Mouse (Mus musculus) left cerebral cortex, adult 18-20 months (tissue): Measurements from ENCODE around the gene Gm49383. TPM values are rescaled to one million over a fixed set of nuclear protein-coding genes. Genes with fewer than 3 reads are reported as not detected.

Experiments
- DNase-seq, 2 experiments: peaks; one replicate each; pipeline ENCODE4 v3.0.0; 2021 to 2022; ENCODE audit warnings: low spot score in 2 of 2, mixed read lengths in 1 of 2
- total RNA-seq, 2 experiments: library from RNA; stranded (reverse); gene quantifications; 2 replicates each; pipeline ENCODE4 v1.2.3; 2021

Gm49383 gene
- total RNA-seq, 2 experiments from 2014 or later = 4.3 to 5.4 TPM

DNA sequence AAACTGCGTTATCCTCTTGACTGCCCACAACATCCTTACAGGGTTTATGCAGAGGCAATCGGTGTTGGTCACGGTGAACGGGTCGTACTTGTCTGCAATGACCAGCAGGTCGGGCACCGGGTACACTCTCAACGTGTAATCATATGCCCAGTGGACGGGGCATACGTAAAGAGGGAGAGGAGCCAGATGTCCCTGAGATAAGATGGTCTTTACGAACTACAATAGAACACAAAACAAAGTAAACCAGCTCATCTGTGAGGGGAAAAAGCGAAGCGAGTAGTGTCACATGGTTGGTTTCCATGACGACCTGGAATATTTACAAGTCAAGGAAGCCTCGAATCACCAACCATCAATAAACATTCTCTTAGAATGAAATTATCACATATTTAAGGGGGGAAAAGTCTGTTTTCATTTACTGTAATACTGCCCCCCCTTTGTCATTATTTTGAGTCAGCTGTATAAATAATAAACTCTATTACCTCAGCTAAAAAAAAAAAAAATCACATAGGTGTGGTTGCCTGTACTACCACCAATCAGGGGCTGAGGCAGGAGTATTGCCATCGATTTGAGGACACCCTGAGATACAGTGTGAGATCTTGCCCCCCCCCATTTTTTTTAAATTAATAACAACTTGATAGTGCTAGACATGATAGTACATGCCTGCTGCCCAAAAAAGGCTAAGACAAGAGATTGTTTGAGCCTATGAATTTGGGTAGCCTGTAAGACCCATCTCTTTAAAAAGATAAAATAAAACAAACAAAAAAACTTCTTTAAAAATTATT, 7.3 kb upstream of the Gm49383 start, which contains the start of gene Gm49384:
TSS of gene Gm49384 (minus strand) at position 216 of the 782 bp plus-strand sequence.
- no peak for DNase-seq

DNA sequence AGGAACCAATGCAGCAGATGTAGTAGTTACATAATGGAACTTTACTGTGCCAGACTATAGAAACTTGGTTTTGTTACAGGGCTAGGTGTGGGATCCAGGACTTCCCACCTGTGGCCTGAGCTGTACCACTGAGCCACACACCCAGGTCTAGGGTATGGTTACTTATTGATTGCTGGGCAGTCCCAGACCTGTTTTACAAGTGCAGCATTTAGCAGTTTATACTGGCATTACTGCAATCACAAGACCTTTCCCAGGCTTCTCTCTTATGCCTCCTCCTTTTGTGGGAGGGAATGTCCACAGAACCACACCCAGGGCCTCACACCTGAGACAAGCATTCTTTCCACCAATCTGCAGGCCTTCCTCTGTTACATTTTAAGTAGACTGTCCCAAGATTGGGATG, 2.1 kb upstream of the Gm49383 start:
- no peak for DNase-seq

DNA sequence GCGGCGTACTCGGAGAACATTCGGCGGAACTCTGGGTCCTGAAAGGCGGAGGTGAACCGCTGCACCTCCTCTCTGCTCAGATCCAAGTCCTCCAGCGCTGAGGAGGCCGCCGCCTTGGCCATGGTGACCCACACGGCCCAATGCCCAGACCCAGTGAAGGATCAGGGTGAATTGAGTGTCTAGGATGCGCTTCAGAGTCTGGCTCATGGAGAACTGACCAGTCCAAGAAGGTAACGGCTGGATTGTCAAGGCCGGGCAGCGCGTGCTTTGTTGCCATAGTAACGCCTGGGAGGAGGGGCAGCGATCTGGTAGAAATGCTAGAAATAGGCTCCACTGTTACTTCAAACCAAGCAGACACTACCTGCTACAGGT, 1.2 kb upstream of the Gm49383 start, which contains the start of gene Dnaaf2:
TSS of gene Dnaaf2 (minus strand) at position 266 of the 372 bp plus-strand sequence.
- DNase-seq = peak; percentile 48 to 55

DNA sequence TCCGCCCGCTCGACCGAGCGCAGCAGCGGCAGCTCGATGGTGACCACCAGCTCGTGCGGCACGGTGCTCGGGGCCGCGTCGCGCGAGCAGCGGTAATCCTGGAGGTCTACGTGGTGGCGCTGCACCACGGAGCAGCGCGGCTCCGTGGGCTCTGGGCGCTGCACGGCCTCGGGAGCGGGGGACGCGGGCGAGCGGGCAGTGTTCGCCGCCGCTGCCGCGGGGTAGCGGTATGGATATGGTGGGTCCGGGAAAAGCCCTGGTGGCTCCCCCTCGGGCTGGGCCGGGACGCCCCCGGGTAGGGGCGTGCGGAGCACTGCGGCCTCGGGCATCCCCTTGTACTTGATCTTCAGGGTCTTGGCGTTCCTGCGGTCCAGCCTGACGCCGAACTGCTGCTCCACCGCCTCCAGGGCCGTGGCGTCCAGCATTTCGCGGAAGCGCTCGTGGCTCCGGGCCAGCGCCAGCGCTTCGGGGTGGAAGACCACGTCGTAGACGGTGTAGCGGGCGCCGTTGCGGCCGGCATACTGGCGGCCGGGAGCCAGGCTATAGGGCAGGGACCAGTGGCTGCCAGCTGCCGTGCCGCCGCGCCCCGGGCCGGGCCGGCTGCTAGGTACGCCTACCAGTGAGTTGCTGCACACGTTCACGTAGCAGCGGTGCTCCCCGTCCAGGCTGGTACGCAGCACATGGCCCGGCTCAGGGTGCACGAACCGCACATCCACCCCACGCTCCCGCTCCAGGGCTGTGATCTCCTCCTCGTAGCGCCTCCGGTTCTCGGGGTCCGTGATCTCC, 667 bp upstream of the Gm49383 start:
- DNase-seq = peak; percentile 28 to 41

DNA sequence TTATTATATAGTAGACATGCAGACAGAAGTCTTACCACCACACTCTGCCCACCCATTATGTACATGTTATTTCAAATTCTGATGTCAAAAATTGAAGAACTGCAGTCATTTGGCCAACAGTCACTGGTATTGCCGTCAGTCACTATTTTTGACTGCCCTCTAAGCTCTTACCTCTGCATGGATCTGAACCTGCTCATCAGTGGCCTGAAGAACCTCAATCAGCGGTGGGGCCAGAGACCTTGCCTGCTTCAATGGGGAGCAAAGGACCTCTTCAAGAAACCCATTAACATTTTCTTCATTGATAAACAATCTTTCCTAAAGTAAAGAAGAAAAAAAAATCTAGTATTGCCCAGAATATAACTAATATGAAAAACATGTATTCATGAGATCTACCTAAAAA, 4.3 kb downstream of the Gm49383 start:
- DNase-seq = no peak

DNA sequence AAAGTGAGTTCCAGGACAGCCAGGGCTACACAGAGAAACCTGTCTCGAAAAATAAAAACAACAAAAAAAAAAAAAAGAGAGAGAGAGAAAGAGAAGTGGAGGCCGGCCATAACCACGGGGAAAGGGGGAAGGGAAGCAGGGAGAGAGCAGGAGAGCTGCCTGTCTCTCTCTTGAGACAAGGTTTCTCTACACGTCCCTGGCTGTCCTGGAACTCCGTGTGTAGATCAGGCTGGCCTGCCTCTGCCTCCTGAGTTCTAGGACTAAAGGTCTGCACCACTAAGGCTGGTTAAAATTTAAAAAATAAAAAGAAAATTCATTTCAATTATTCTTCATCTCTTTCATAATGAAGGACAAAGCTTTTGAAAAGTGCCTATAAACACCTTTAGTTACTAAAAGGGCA, 5.5 kb downstream of the Gm49383 start:
- DNase-seq = no peak

DNA sequence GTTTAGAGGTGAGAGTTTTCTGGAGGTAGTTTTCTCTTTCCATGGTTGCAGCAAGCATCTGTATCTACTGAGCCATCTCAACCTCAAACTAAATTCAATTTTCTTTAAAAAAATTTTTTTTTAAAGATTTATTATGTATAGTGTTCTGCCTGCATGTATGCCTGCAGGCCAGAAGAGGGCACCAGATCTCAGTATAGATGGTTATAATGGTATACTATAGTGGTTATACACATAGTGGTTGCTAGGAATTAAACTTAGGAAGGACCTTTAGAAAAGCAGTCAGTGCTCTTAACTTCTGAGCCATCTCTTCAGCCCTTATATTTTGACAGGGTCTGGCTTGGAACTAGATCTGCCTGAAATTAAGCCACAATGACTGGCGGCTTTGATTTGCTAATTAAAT, 6.4 kb downstream of the Gm49383 start:
- no peak for DNase-seq

DNA sequence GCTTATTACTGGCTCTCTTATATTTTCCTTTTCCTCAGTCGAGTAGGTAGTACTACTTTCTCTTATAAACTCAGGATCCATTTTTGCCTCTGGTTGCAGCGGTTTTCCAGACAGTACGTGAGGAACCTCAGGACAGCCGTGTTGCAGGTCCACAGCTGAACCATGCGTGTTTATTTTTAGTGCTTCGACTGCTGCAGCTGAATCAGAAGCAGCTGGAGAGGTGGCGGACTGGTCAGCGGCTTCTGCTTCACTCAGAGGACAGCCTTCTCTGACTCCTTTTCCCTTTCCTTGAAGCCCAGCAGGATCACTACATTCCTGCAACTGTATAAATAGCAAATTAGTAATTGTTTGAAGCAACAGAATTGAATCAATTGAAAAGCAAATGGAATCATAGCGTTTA, 6.8 kb downstream of the Gm49383 start:
- no peak for DNase-seq

DNA sequence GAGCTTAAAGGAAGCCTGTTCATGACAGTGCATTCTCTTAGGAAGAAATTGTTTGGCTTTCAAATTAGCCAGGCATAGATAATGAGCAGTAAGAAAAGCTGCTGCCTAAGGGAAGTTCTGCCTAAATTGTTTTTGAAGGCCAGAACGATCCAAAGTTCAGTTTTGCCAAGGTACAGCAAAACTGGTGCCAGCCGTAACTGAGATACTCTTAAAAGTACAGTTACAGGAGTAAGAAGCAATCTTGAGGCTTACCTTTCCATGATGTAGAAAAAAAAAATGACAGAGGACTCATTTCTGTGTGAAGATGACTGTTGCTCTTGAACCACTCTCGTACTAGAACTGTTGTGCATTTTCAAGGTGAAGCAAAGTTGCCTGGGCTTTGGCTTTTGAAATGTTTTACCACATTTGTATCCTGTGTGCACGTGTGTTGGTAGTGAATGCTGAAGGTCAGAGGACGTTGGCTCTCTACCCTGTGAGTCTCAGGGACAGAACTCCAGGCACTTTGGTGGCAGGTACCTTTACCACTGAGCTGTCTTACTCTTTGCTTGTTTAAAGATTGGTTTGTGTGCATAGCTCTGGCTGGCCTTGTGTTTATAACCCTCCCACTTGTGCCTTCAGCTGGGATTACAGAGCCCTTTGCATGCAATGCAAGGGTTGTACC, 10.0 kb downstream of the Gm49383 start:
- no peak for DNase-seq

DNA sequence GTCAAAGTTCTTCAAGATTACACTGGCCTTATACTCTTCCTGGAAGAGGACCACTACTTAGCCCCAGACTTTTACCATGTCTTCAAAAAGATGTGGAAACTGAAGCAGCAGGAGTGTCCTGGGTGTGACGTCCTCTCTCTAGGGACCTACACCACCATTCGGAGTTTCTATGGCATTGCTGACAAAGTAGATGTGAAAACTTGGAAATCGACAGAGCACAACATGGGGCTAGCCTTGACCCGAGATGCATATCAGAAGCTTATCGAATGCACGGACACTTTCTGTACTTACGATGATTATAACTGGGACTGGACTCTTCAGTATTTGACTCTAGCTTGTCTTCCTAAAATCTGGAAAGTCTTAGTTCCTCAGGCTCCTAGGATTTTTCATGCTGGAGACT, 11.5 kb downstream of the Gm49383 start:
- no peak for DNase-seq

DNA sequence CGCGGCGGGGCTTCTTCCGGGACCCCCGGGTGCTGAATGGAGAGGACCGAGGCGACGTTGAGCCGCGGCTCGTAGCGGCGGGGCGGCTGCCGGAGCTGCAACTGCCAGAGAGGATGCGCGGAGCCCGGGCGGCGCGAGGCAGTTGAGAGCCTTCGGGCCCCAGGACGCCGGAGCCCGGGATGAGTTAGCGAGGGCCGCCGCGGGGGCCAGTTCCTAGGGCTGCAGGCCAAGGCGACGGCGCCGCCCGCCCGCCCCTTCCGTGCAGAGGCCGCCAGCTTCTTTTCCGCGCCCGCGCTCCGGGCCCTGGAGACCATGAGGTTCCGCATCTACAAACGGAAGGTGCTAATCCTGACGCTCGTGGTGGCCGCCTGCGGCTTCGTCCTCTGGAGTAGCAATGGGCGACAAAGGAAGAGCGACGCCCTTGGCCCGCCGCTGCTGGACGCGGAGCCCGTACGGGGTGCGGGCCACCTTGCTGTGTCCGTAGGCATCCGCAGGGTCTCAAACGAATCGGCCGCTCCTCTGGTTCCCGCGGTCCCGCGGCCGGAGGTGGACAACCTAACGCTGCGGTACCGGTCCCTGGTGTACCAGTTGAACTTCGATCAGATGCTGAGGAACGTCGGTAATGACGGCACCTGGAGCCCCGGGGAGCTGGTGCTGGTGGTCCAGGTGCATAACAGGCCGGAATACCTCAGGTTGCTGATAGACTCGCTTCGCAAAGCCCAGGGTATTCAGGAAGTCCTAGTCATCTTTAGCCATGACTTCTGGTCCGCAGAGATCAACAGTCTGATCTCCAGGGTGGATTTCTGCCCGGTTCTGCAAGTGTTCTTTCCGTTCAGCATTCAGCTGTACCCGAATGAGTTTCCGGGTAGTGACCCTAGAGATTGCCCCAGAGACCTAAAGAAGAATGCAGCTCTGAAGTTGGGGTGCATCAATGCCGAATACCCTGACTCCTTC, 12.3 kb downstream of the Gm49383 start:
- DNase-seq = peak; percentile 42 to 62

DNA sequence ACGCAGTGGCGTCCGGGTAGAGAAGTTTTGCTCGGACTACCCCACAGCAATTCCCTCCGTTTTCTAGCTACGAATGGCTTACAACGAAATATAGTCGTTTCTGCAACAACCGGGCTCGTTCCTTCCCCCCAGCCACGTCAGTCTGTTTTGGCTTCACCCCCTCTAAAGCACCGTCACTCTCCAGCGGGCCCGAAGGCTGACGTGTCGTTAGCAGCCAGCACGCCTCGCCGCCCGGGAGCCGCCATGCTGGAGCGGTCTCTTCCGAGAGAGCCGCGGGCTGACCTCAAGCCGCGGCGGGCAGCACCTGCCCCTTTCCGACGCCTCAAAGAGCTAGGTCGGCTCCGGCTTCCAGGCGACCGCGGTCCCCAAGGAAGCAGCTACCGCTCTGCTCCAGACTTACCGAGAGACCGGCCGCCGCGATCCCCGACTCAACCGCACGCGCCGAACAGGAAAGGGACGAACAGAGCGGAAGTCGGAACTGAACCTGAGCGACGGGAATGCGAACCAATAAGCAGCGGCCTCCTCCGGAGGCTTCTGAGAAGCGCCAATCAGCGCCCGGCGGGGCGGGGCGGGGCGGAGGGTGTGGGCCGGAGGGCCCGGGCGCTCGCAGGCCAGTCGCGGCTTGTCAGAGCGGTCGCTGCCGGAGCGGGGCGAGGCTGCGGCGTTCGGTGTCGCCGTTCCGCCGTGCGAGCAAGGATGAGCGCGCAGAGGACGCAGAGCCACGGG, 13.2 kb downstream of the Gm49383 start, which contains the start of the genes Rpl36al and Mgat2:
TSS of gene Rpl36al (minus strand) at position 501 of the 726 bp plus-strand sequence.
TSS of gene Mgat2 (plus strand) at position 575 of the 726 bp plus-strand sequence.
- peak; percentile 100 for DNase-seq

DNA sequence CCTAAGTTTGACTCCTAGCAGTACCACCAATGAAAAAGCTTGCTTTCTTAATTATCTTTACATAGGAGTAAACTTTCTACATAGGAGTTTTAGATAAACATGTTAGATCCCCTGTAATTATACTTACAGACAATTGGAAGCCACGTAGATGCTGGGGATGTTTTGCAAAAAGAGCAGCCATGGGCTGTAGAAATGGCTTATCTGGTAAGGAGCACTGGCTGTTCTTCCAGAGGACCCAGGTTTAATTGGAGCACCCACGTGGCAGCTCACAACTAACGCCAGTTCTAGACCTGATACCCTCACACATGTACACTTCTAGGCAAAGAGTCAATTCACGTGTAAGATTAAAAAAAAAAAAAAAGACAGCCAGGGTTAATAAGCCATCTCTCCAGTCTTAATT, 15.1 kb downstream of the Gm49383 start:
- DNase-seq = no peak

DNA sequence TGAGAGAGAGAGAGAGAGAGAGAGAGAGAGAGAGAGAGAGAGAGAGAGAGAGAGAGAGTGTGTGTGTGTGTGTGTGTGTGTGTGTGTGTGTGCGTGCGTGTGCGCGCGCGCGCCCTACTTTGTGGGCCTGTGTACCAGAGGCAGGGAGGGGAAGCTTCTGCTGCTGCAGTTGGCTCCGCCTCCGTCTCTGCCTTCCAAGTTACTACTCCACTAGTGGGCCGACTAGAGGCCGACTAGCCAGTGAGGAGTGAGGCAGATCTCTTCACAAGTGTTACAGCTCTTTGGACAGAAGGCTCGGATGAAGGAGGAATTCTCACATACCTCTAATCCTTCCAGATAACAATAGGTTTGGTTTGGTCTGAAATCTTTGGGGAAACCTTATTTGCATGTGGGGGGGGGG, 17.5 kb downstream of the Gm49383 start:
- no peak for DNase-seq

DNA sequence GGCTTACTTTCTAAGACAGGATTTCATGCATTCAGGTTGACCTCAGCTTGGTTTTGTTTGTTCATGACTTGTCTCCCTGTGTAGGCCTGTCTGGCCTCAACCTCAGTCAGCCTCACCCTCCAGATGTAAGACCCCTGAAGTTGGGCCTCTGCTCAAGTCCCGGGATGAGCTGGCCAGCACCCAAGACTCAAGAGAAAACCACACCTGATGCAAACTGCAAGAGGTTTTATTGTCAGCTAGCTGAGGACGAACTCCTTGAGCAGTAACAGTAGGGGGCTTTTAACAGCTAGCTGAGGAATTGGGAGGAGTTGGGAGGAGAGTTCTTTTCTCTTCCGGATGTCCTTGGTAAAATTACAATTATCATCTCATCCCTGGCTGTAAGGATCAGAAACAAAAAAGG, 19.4 kb downstream of the Gm49383 start:
- DNase-seq = no peak

DNA sequence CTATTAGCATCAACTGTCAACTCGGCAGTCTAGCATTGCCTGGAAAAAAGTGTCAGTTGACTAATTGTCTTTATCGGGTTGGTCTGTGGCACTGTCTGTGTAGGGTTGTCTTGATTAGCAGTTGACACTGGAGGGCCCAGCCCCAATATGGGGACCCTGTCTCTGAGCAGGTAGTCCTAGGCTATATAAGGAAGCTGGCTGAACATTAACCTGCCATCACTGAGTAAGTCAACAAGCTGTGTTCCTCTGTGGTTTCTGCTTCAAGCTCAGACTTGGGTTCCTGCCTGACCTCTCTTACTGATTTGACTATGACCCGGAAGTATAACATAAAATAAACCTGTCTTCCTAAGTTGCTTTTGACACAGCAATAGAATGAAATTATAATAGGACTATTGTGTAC, 20.9 kb downstream of the Gm49383 start:
- DNase-seq = no peak

DNA sequence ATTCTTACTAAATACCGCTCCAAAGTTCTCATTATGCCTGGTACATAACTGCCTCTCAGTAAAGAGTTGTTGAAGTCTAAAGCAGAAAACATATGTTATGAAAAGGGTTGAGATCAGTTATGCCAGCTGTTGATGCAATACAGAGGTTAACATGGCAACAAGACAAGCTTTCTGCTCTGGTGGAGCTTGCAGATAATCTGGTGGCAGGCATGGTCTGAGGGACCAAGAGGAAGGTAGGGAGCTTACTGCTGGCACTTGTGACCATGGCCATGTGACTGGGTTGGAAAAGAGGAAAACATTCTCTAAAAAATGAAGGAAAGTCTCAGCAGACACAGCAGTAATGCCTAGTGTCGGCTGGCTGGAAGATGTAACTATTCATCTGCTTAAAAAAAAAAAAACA, 25.6 kb downstream of the Gm49383 start:
- no peak for DNase-seq

DNA sequence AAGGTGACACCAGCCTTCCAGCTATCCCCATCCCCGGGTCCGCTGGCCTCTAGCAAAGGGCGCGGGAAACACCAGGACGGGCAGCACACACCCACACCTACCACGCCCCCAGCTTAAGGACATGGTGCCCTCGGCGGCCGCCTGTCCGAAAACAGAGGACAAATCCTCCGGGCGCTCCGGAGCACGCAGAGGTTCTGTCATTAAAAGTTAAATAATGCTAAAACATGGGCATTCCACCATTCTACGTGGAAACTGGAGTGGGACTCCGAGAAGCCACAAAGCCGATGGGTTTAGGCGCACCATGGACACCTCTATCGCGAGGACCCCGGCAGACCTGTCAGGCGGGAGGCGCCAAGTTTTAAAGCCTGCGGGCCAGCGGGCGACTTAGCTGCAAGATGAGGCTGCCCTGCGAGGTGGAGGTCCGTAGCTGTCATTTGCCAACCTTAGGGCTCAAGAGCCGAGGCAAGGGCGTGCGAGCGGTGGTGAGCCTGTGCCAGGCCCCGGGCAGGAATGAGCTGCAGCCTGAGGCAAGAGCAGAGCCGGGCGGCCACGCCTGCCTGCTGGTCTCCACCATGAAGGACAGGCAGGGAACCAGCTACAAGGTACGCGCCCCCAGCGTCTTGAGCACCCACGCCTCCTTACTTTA, 28.3 kb downstream of the Gm49383 start, which contains the start of gene Lrr1:
TSS of gene Lrr1 (plus strand) at position 354 of the 646 bp plus-strand sequence.
- DNase-seq = peak; percentile 77 to 80
